Mouse (Mus musculus): Measurements from ENCODE around the gene Rasef. TPM values are rescaled to one million over a fixed set of nuclear protein-coding genes. Genes with fewer than 3 reads are reported as not detected.

The Rasef gene
- polyA plus RNA-seq (2012; fragmentation: generic; extraction: Trizol), result not detected

GRCm38 (mm10) chr4:73790260-73791185 is at the start of gene Rasef:
TSS of gene Rasef (minus strand) at chr4:73790994.
- Histone ChIP-seq H3ac (ENCODE audit: control insufficient read depth, insufficient read length) (no peak within 1 kb of the TSS), H3K79me2 (ENCODE audit: control insufficient read depth, insufficient read depth) (no peaks in the 10 kb centered on the region), H3K36me3 (ENCODE audit: control insufficient read depth, insufficient read depth) (no peaks in the 10 kb centered on the region)

GRCm38 (mm10) chr4:73826587-73826986 is 35.8 kb upstream of the Rasef start:
- H3K36me3 ChIP-seq (ENCODE audit: control insufficient read depth, insufficient read depth), result no peaks in the 10 kb centered on the region
- H3ac ChIP-seq (ENCODE audit: control insufficient read depth, insufficient read length), result no peak overlapping the region
- H3K27me3 ChIP-seq (ENCODE audit: control insufficient read depth, insufficient read depth, insufficient read length), result no peaks in the 10 kb centered on the region
- H3K79me2 ChIP-seq (ENCODE audit: control insufficient read depth, insufficient read depth), result no peaks in the 10 kb centered on the region
- no peak overlapping the region for H3K4me3 ChIP-seq
- H3K4me2 ChIP-seq (ENCODE audit: low read depth), result no peak overlapping the region
- TF ChIP-seq SRF (IDR thresholded peaks at IDR 0.05; ENCODE audit: control insufficient read depth, insufficient read length, low read depth) (no peak), TCF12 (IDR thresholded peaks at IDR 0.05; ENCODE audit: insufficient read depth, poor library complexity, severe bottlenecking) (no peak), E2F4 (IDR thresholded peaks at IDR 0.05; ENCODE audit: insufficient read depth) (no peak), TCF3 (IDR thresholded peaks at IDR 0.05; ENCODE audit: insufficient read length, low read depth) (no peak)

More at GRCm38 (mm10) chr4:73790260-73791185, at the start of gene Rasef:
- Histone ChIP-seq H3K4me2 (ENCODE audit: low read depth) (no peak within 1 kb of the TSS), H3K4me3 (no peak within 1 kb of the TSS), H3K27me3 (ENCODE audit: control insufficient read depth, insufficient read depth, insufficient read length) (no peaks in the 10 kb centered on the region)
- no peak for TF ChIP-seq CEBPB (IDR thresholded peaks at IDR 0.05; ENCODE audit: insufficient read depth, poor library complexity, severe bottlenecking)
- TF ChIP-seq E2F4 (IDR thresholded peaks at IDR 0.05; ENCODE audit: insufficient read depth), result no peak
- no peak for TF ChIP-seq SRF (IDR thresholded peaks at IDR 0.05; ENCODE audit: control insufficient read depth, insufficient read length, low read depth)
- no peak for TF ChIP-seq POLR2A (IDR thresholded peaks at IDR 0.05; ENCODE audit: insufficient read length, low read depth)
- TF ChIP-seq MYOD1 (IDR thresholded peaks at IDR 0.05; ENCODE audit: control insufficient read depth in 1 of 3, insufficient read length in 2 of 3, low read depth in 2 of 3), result no peak
- TF ChIP-seq MAX (IDR thresholded peaks at IDR 0.05; ENCODE audit: low read depth), result no peak
- no peak for TF ChIP-seq TCF12 (IDR thresholded peaks at IDR 0.05; ENCODE audit: insufficient read depth, poor library complexity, severe bottlenecking)
- TF ChIP-seq USF1 (IDR thresholded peaks at IDR 0.05; ENCODE audit: low read depth), result no peak
- no peak for TF ChIP-seq POLR2AphosphoS2 (IDR thresholded peaks at IDR 0.05; ENCODE audit: insufficient read length, low read depth)
- no peak for TF ChIP-seq REST (IDR thresholded peaks at IDR 0.05; ENCODE audit: insufficient read depth, insufficient read length)
- TF ChIP-seq MYOG (IDR thresholded peaks at IDR 0.05; ENCODE audit: control insufficient read depth in 1 of 3, insufficient read depth in 1 of 3, insufficient read length in 2 of 3, low read depth in 2 of 3), result no peak
- TF ChIP-seq TCF3 (IDR thresholded peaks at IDR 0.05; ENCODE audit: insufficient read length, low read depth), result no peak

GRCm38 (mm10) chr4:73791186-73791540 is 369 bp upstream of the Rasef start:
- TF ChIP-seq CEBPB (IDR thresholded peaks at IDR 0.05; ENCODE audit: insufficient read depth, poor library complexity, severe bottlenecking) (no peak), TCF12 (IDR thresholded peaks at IDR 0.05; ENCODE audit: insufficient read depth, poor library complexity, severe bottlenecking) (no peak), REST (IDR thresholded peaks at IDR 0.05; ENCODE audit: insufficient read depth, insufficient read length) (no peak), POLR2AphosphoS2 (IDR thresholded peaks at IDR 0.05; ENCODE audit: insufficient read length, low read depth) (no peak), MAX (IDR thresholded peaks at IDR 0.05; ENCODE audit: low read depth) (no peak), SRF (IDR thresholded peaks at IDR 0.05; ENCODE audit: control insufficient read depth, insufficient read length, low read depth) (no peak), USF1 (IDR thresholded peaks at IDR 0.05; ENCODE audit: low read depth) (no peak), POLR2A (IDR thresholded peaks at IDR 0.05; ENCODE audit: insufficient read length, low read depth) (no peak), E2F4 (IDR thresholded peaks at IDR 0.05; ENCODE audit: insufficient read depth) (no peak), MYOD1 (IDR thresholded peaks at IDR 0.05; ENCODE audit: control insufficient read depth in 1 of 3, insufficient read length in 2 of 3, low read depth in 2 of 3) (no peak)
- Histone ChIP-seq H3K79me2 (ENCODE audit: control insufficient read depth, insufficient read depth) (no peaks in the 10 kb centered on the region), H3K27me3 (ENCODE audit: control insufficient read depth, insufficient read depth, insufficient read length) (no peaks in the 10 kb centered on the region), H3K36me3 (ENCODE audit: control insufficient read depth, insufficient read depth) (no peaks in the 10 kb centered on the region), H3ac (ENCODE audit: control insufficient read depth, insufficient read length) (no peak overlapping the region), H3K4me2 (ENCODE audit: low read depth) (no peak overlapping the region), H3K4me3 (no peak overlapping the region)

GRCm38 (mm10) chr4:73789534-73789933 is 1.3 kb downstream of the Rasef start:
- H3K4me2 ChIP-seq (ENCODE audit: low read depth), result no peak overlapping the region

More at GRCm38 (mm10) chr4:73789534-73789933, 1.3 kb downstream of the Rasef start:
- Histone ChIP-seq H3ac (ENCODE audit: control insufficient read depth, insufficient read length) (no peak overlapping the region), H3K27me3 (ENCODE audit: control insufficient read depth, insufficient read depth, insufficient read length) (no peaks in the 10 kb centered on the region), H3K36me3 (ENCODE audit: control insufficient read depth, insufficient read depth) (no peaks in the 10 kb centered on the region), H3K79me2 (ENCODE audit: control insufficient read depth, insufficient read depth) (no peaks in the 10 kb centered on the region), H3K4me3 (no peak overlapping the region)
- TF ChIP-seq REST (IDR thresholded peaks at IDR 0.05; ENCODE audit: insufficient read depth, insufficient read length) (no peak), TCF3 (IDR thresholded peaks at IDR 0.05; ENCODE audit: insufficient read length, low read depth) (no peak), MYOG (IDR thresholded peaks at IDR 0.05; ENCODE audit: control insufficient read depth in 1 of 3, insufficient read depth in 1 of 3, insufficient read length in 2 of 3, low read depth in 2 of 3) (no peak), E2F4 (IDR thresholded peaks at IDR 0.05; ENCODE audit: insufficient read depth) (no peak), TCF12 (IDR thresholded peaks at IDR 0.05; ENCODE audit: insufficient read depth, poor library complexity, severe bottlenecking) (no peak), MAX (IDR thresholded peaks at IDR 0.05; ENCODE audit: low read depth) (no peak), SRF (IDR thresholded peaks at IDR 0.05; ENCODE audit: control insufficient read depth, insufficient read length, low read depth) (no peak), POLR2A (IDR thresholded peaks at IDR 0.05; ENCODE audit: insufficient read length, low read depth) (no peak), USF1 (IDR thresholded peaks at IDR 0.05; ENCODE audit: low read depth) (no peak)
